Mouse (Mus musculus): ENCODE results near the gene 6820408C15Rik.

- TF ChIP-seq POLR2A (IDR thresholded peaks at IDR 0.05; ENCODE audit: low read depth, low read length) (no peak), CTCF (IDR thresholded peaks at IDR 0.05; ENCODE audit: extremely low read depth, insufficient read length, insufficient replicate concordance, low read depth, low read length) (no peak)
Observed at GRCm38 (mm10) chr2:152399122-152399542, 16.3 kb upstream of the 6820408C15Rik start.
